Mouse (Mus musculus) embryonic fibroblast, embryonic 13.5 days (primary cell): ENCODE measurements around the gene Nmur1.

ENCODE experiments used
- CTCF ChIP-seq: IDR thresholded peaks from 2 replicates; pipeline ENCODE4 v1.5.1; 2011; ENCODE audit warnings: mild to moderate bottlenecking, control low read depth, low read length, moderate library complexity, borderline replicate concordance; ENCODE audit not compliant: insufficient read depth
- POLR2A ChIP-seq: IDR thresholded peaks from 2 replicates; pipeline ENCODE4 v1.6.1; 2011; ENCODE audit warnings: low read depth, mild to moderate bottlenecking, control low read depth, low read length, moderate library complexity

DNA sequence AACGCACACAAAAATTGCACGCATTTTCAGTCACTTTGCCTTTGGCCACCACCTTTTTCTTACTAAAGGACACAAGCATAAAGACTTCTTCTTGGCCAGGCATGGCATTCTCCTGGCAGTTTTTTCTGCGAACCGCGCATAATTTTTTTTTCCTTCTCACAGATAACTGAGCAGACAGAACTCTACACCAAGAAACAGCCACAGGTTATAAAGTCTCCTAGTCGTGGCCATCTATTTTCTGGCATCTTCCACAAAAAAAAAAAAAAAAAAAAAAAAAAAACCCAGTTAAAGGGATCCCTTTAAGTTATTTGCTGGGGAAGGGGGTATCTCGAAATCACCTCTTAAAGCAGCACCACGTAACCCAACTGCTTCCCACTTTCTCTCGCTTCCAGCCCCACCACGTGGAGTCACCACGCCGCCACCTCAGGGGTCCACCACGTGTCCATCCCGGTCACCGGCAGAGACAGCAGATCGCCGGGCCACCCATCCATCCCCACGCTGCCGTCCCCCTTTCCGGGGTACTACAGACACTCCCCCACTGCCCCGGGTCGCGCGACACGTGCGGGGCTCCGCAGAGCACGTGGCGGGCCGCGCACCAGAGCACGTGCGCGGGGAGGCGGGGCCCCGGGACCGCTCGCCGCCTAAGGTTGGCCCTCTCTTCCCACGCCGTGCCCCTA lies 67.7 kb downstream of the Nmur1 start:
- no peak for TF ChIP-seq POLR2A
- TF ChIP-seq CTCF: no peak
